Mouse (Mus musculus) spleen, postnatal 10 days (tissue): ENCODE data around the gene Fnip2.
"Not testable (repeated sequence)": the region's sequence is repeated elsewhere in the genome, so short reads cannot be mapped to it uniquely, and the experiment has no call there.

Experiments used
- DNase-seq, 2 experiments: peaks; one replicate each; pipeline ENCODE4 v3.0.0; 2021 to 2022; ENCODE audit warnings: low spot score in 2 of 2

The Fnip2 gene

GRCm38 (mm10) chr3:79475980-79476379, 91.6 kb downstream of the Fnip2 start:
- DNase-seq = no peak

- DNase-seq = no peak
Observed at GRCm38 (mm10) chr3:79474911-79475310, 92.7 kb downstream of the Fnip2 start.

- DNase-seq = no peak
Observed at GRCm38 (mm10) chr3:79472362-79472761, 95.2 kb downstream of the Fnip2 start.

- no peak for DNase-seq
Observed at GRCm38 (mm10) chr3:79469440-79469839, 98.2 kb downstream of the Fnip2 start.

GRCm38 (mm10) chr3:79458651-79459275, 108.8 kb downstream of the Fnip2 start:
- no peak for DNase-seq

GRCm38 (mm10) chr3:79455761-79456160, 111.8 kb downstream of the Fnip2 start:
- DNase-seq = no peak

GRCm38 (mm10) chr3:79452696-79453263, 114.8 kb downstream of the Fnip2 start:
- DNase-seq = no peak

GRCm38 (mm10) chr3:79449361-79449760, 118.2 kb downstream of the Fnip2 start:
- DNase-seq = no peak

GRCm38 (mm10) chr3:79448421-79448820, 119.2 kb downstream of the Fnip2 start:
- DNase-seq = no peak

- DNase-seq = not testable (repeated sequence)
Observed at GRCm38 (mm10) chr3:79446648-79447047, 120.9 kb downstream of the Fnip2 start.

GRCm38 (mm10) chr3:79446124-79446523, 121.5 kb downstream of the Fnip2 start:
- DNase-seq = no peak

- no peak for DNase-seq
Observed at GRCm38 (mm10) chr3:79445041-79445440, 122.6 kb downstream of the Fnip2 start.

GRCm38 (mm10) chr3:79443850-79444249, 123.7 kb downstream of the Fnip2 start:
- DNase-seq = no peak

GRCm38 (mm10) chr3:79440976-79441491, 126.6 kb downstream of the Fnip2 start:
- DNase-seq = no peak

GRCm38 (mm10) chr3:79438276-79438675, 129.3 kb downstream of the Fnip2 start:
- no peak for DNase-seq

GRCm38 (mm10) chr3:79436186-79436585, 131.4 kb downstream of the Fnip2 start:
- no peak for DNase-seq

- no peak for DNase-seq
Observed at GRCm38 (mm10) chr3:79434985-79435384, 132.6 kb downstream of the Fnip2 start.

GRCm38 (mm10) chr3:79434436-79434835, 133.2 kb downstream of the Fnip2 start:
- no peak for DNase-seq

GRCm38 (mm10) chr3:79433593-79433992, 134.0 kb downstream of the Fnip2 start:
- DNase-seq = no peak

GRCm38 (mm10) chr3:79425441-79425840, 142.2 kb downstream of the Fnip2 start:
- no peak for DNase-seq

GRCm38 (mm10) chr3:79418921-79419320, 148.7 kb downstream of the Fnip2 start:
- no peak for DNase-seq

- DNase-seq = no peak
Observed at GRCm38 (mm10) chr3:79416944-79417680, 150.5 kb downstream of the Fnip2 start.

GRCm38 (mm10) chr3:79415929-79416328, 151.7 kb downstream of the Fnip2 start:
- no peak for DNase-seq
